Mouse (Mus musculus): ENCODE measurements around the gene Col4a2. TPM values are rescaled to one million over a fixed set of nuclear protein-coding genes. Genes with fewer than 3 reads are reported as not detected.

Col4a2 gene
- polyA plus RNA-seq, 1 experiment from 2014 or later: 82.2 TPM

GRCm38 (mm10) chr8:11278101-11278611 lies 34.4 kb upstream of the Col4a2 start:
- no peak overlapping the region for H3K9ac ChIP-seq
- H3K27me3 ChIP-seq: no peaks in the 10 kb centered on the region
- no peak overlapping the region for H3K4me2 ChIP-seq (replicated peaks)
- peak overlapping the region; percentile 46; the same call in 1 of the 2 replicates for H3K27ac ChIP-seq
- no peak for ATAC-seq (ENCODE audit: insufficient number of reproducible peaks, insufficient read depth, low FRiP score, low TSS enrichment)
- no peaks in the 10 kb centered on the region for H3K36me3 ChIP-seq
- no peaks in the 10 kb centered on the region for H3K9me3 ChIP-seq
- H3K4me3 ChIP-seq: no peak overlapping the region
- WGBS: 56% methylated on average over 4 of the region's 4 CpGs
- peaks cover 46% of the 10 kb centered on the region for H3K4me1 ChIP-seq

- H3K9me3 ChIP-seq: no peaks in the 10 kb centered on the region
- no peak for ATAC-seq (ENCODE audit: insufficient number of reproducible peaks, insufficient read depth, low FRiP score, low TSS enrichment)
- peak overlapping the region; percentile 12 for H3K27ac ChIP-seq
- H3K4me2 ChIP-seq (replicated peaks): peak overlapping the region; percentile 34
- no peaks in the 10 kb centered on the region for H3K27me3 ChIP-seq
- H3K36me3 ChIP-seq: no peaks in the 10 kb centered on the region
- WGBS: 36% methylated on average over 20 of the region's 20 CpGs
- H3K9ac ChIP-seq: 0 out of 2 replicates have a peak overlapping the region, but pooled peaks have one; percentile 15
- peaks cover 54% of the 10 kb centered on the region for H3K4me1 ChIP-seq
- no peak overlapping the region; the same call in 1 of the 2 replicates for H3K4me3 ChIP-seq
Measured at GRCm38 (mm10) chr8:11279296-11279826, 33.2 kb upstream of the Col4a2 start.

GRCm38 (mm10) chr8:11280721-11281268 lies 31.8 kb upstream of the Col4a2 start:
- no peak overlapping the region for H3K27ac ChIP-seq
- no peak for ATAC-seq (ENCODE audit: insufficient number of reproducible peaks, insufficient read depth, low FRiP score, low TSS enrichment)
- WGBS: 80% methylated on average over 10 of the region's 10 CpGs
- H3K27me3 ChIP-seq: no peaks in the 10 kb centered on the region
- no peak overlapping the region for H3K9ac ChIP-seq
- peaks cover 48% of the 10 kb centered on the region for H3K4me1 ChIP-seq
- no peaks in the 10 kb centered on the region for H3K9me3 ChIP-seq
- H3K4me3 ChIP-seq: no peak overlapping the region
- no peaks in the 10 kb centered on the region for H3K36me3 ChIP-seq
- H3K4me2 ChIP-seq (replicated peaks): no peak overlapping the region

- Histone ChIP-seq H3K9me3 (no peaks in the 10 kb centered on the region), H3K27me3 (no peaks in the 10 kb centered on the region), H3K4me1 (peaks cover 44% of the 10 kb centered on the region), H3K4me3 (no peak overlapping the region), H3K27ac (no peak overlapping the region), H3K4me2 (replicated peaks) (no peak overlapping the region), H3K9ac (no peak overlapping the region), H3K36me3 (no peaks in the 10 kb centered on the region)
- no peak for ATAC-seq (ENCODE audit: insufficient number of reproducible peaks, insufficient read depth, low FRiP score, low TSS enrichment)
- 70% methylated on average over 10 of the region's 10 CpGs for WGBS
Measured at GRCm38 (mm10) chr8:11282139-11282538, 30.5 kb upstream of the Col4a2 start.

GRCm38 (mm10) chr8:11282696-11283095 lies 29.9 kb upstream of the Col4a2 start:
- H3K9me3 ChIP-seq: no peaks in the 10 kb centered on the region
- WGBS: 80% methylated on average over 7 of the region's 7 CpGs
- no peak overlapping the region for H3K9ac ChIP-seq
- no peak overlapping the region for H3K27ac ChIP-seq
- H3K36me3 ChIP-seq: no peaks in the 10 kb centered on the region
- H3K4me1 ChIP-seq: peaks cover 39% of the 10 kb centered on the region
- no peaks in the 10 kb centered on the region for H3K27me3 ChIP-seq
- H3K4me2 ChIP-seq (replicated peaks): no peak overlapping the region
- no peak for ATAC-seq (ENCODE audit: insufficient number of reproducible peaks, insufficient read depth, low FRiP score, low TSS enrichment)
- H3K4me3 ChIP-seq: no peak overlapping the region

GRCm38 (mm10) chr8:11283217-11283616 lies 29.4 kb upstream of the Col4a2 start:
- Histone ChIP-seq H3K36me3 (no peaks in the 10 kb centered on the region), H3K4me2 (replicated peaks) (no peak overlapping the region), H3K9ac (no peak overlapping the region), H3K4me3 (no peak overlapping the region), H3K9me3 (no peaks in the 10 kb centered on the region), H3K27ac (no peak overlapping the region), H3K4me1 (peaks cover 34% of the 10 kb centered on the region), H3K27me3 (no peaks in the 10 kb centered on the region)
- 59% methylated on average over 10 of the region's 10 CpGs for WGBS
- ATAC-seq (ENCODE audit: insufficient number of reproducible peaks, insufficient read depth, low FRiP score, low TSS enrichment): no peak

- no peaks in the 10 kb centered on the region for H3K27me3 ChIP-seq
- no peak overlapping the region for H3K27ac ChIP-seq
- ATAC-seq (ENCODE audit: insufficient number of reproducible peaks, insufficient read depth, low FRiP score, low TSS enrichment): no peak
- 71% methylated on average over 4 of the region's 4 CpGs for WGBS
- no peak overlapping the region for H3K4me2 ChIP-seq (replicated peaks)
- H3K36me3 ChIP-seq: no peaks in the 10 kb centered on the region
- H3K4me1 ChIP-seq: peaks cover 16% of the 10 kb centered on the region
- no peaks in the 10 kb centered on the region for H3K9me3 ChIP-seq
- no peak overlapping the region for H3K9ac ChIP-seq
- H3K4me3 ChIP-seq: no peak overlapping the region
Measured at GRCm38 (mm10) chr8:11285437-11285836, 27.2 kb upstream of the Col4a2 start.

GRCm38 (mm10) chr8:11287139-11287538 lies 25.5 kb upstream of the Col4a2 start:
- H3K4me2 ChIP-seq (replicated peaks): no peak overlapping the region
- H3K9me3 ChIP-seq: no peaks in the 10 kb centered on the region
- no peaks in the 10 kb centered on the region for H3K36me3 ChIP-seq
- H3K27me3 ChIP-seq: no peaks in the 10 kb centered on the region
- H3K4me1 ChIP-seq: peaks cover 22% of the 10 kb centered on the region
- no peak overlapping the region for H3K9ac ChIP-seq
- H3K4me3 ChIP-seq: no peak overlapping the region
- 69% methylated on average over 3 of the region's 3 CpGs for WGBS
- no peak overlapping the region for H3K27ac ChIP-seq
- ATAC-seq (ENCODE audit: insufficient number of reproducible peaks, insufficient read depth, low FRiP score, low TSS enrichment): no peak

GRCm38 (mm10) chr8:11288286-11288685 lies 24.3 kb upstream of the Col4a2 start:
- Histone ChIP-seq H3K9ac (no peak overlapping the region), H3K27me3 (no peaks in the 10 kb centered on the region), H3K4me2 (replicated peaks) (no peak overlapping the region), H3K4me3 (no peak overlapping the region), H3K36me3 (no peaks in the 10 kb centered on the region), H3K4me1 (peaks cover 13% of the 10 kb centered on the region), H3K9me3 (no peaks in the 10 kb centered on the region), H3K27ac (no peak overlapping the region)
- WGBS: 69% methylated on average over 6 of the region's 6 CpGs
- ATAC-seq (ENCODE audit: insufficient number of reproducible peaks, insufficient read depth, low FRiP score, low TSS enrichment): no peak

- Histone ChIP-seq H3K36me3 (no peaks in the 10 kb centered on the region), H3K4me1 (peaks cover 6% of the 10 kb centered on the region), H3K9me3 (no peaks in the 10 kb centered on the region), H3K27me3 (no peaks in the 10 kb centered on the region), H3K4me2 (replicated peaks) (no peak overlapping the region), H3K9ac (no peak overlapping the region), H3K27ac (no peak overlapping the region), H3K4me3 (no peak overlapping the region)
- ATAC-seq (ENCODE audit: insufficient number of reproducible peaks, insufficient read depth, low FRiP score, low TSS enrichment): no peak
- WGBS: 14% methylated on average over 1 of the region's 1 CpGs
Measured at GRCm38 (mm10) chr8:11290533-11290932, 22.1 kb upstream of the Col4a2 start.

- Histone ChIP-seq H3K4me3 (no peak overlapping the region), H3K4me2 (replicated peaks) (no peak overlapping the region), H3K9me3 (no peaks in the 10 kb centered on the region), H3K9ac (no peak overlapping the region), H3K36me3 (no peaks in the 10 kb centered on the region), H3K4me1 (peaks cover 15% of the 10 kb centered on the region), H3K27ac (no peak overlapping the region), H3K27me3 (no peaks in the 10 kb centered on the region)
- 54% methylated on average over 3 of the region's 3 CpGs for WGBS
- ATAC-seq (ENCODE audit: insufficient number of reproducible peaks, insufficient read depth, low FRiP score, low TSS enrichment): no peak
Measured at GRCm38 (mm10) chr8:11292611-11293010, 20.0 kb upstream of the Col4a2 start.

GRCm38 (mm10) chr8:11296282-11296943 lies 16.2 kb upstream of the Col4a2 start:
- ATAC-seq (ENCODE audit: insufficient number of reproducible peaks, insufficient read depth, low FRiP score, low TSS enrichment): no peak
- H3K27ac ChIP-seq: no peak overlapping the region
- H3K4me2 ChIP-seq (replicated peaks): no peak overlapping the region
- no peak overlapping the region for H3K9ac ChIP-seq
- H3K4me3 ChIP-seq: no peak overlapping the region
- no peaks in the 10 kb centered on the region for H3K36me3 ChIP-seq
- 84% methylated on average over 10 of the region's 10 CpGs for WGBS
- no peaks in the 10 kb centered on the region for H3K27me3 ChIP-seq
- no peaks in the 10 kb centered on the region for H3K9me3 ChIP-seq
- peaks cover 33% of the 10 kb centered on the region for H3K4me1 ChIP-seq
